Mouse (Mus musculus) stomach, embryonic 14.5 days (tissue): Measurements from ENCODE around the gene Spink2. TPM values are rescaled to one million over a fixed set of nuclear protein-coding genes. Genes with fewer than 3 reads are reported as not detected.

Experiments used
- polyA plus RNA-seq: library from polyadenylated mRNA; unstranded; fragments of >200 nt; fragmentation: Nextera tagmentation; extraction: Ambion mirVana; gene quantifications from 2 replicates; pipeline ENCODE4 v1.2.1, GENCODE M21; 2014

Spink2 gene
- polyA plus RNA-seq, 1 experiment from 2014 or later, result 0.43 TPM

Other genes with a start within 250 kb of the Spink2 start
- gene Srp72, start 236.8 kb downstream of the Spink2 start, polyA plus RNA-seq, result 105 and 113 TPM in 2 replicates
- not detected in 2 replicates for gene Arl9, start 207.4 kb downstream of the Spink2 start, polyA plus RNA-seq
- gene Thegl, start 195.4 kb downstream of the Spink2 start, polyA plus RNA-seq, result 0.14 and 0.22 TPM in 2 replicates
- 0.84 and 1.2 TPM in 2 replicates for gene Hopx, start 96.3 kb downstream of the Spink2 start, polyA plus RNA-seq
- 39.2 TPM in 2 replicates for gene Rest, start 54.0 kb upstream of the Spink2 start, polyA plus RNA-seq
- gene Noa1, start 98.6 kb upstream of the Spink2 start, polyA plus RNA-seq, result 21.1 and 25.1 TPM in 2 replicates
- gene Polr2b, start 98.7 kb upstream of the Spink2 start, polyA plus RNA-seq, result 62.1 and 62.4 TPM in 2 replicates
- 121 and 135 TPM in 2 replicates for gene Igfbp7, start 196.6 kb upstream of the Spink2 start, polyA plus RNA-seq